Mouse (Mus musculus): Measurements from ENCODE around the gene Gsk3a. TPM values are rescaled to one million over a fixed set of nuclear protein-coding genes. Genes with fewer than 3 reads are reported as not detected.

Gene Gsk3a
- polyA plus RNA-seq, 1 experiment from 2014 or later: 14.3 TPM

GRCm38 (mm10) chr7:25178317-25178716 lies 59.3 kb downstream of the Gsk3a start:
- Histone ChIP-seq H3K4me3 (ENCODE audit: low read depth, low read length) (peak overlapping the region; percentile 49), H3K27ac (replicated peaks; ENCODE audit: low read depth, low read length) (no peak overlapping the region), H3K36me3 (ENCODE audit: control insufficient read depth, insufficient read depth, low read length) (no peaks in the 10 kb centered on the region), H3K9me3 (ENCODE audit: control insufficient read depth, low read length) (no peaks in the 10 kb centered on the region), H3K27me3 (replicated peaks; ENCODE audit: control insufficient read depth, insufficient read depth, low read length) (peaks cover 75% of the 10 kb centered on the region), H3K4me1 (ENCODE audit: control insufficient read depth, insufficient read depth, low read length) (peaks cover 5% of the 10 kb centered on the region; the same call in 1 of the 2 replicates), H3K4me2 (ENCODE audit: low read depth, low read length) (peak overlapping the region; percentile 87), H3K9ac (ENCODE audit: low read depth, low read length) (peak overlapping the region; percentile 56; the same call in 1 of the 2 replicates)
- 0% methylated on average over 15 of the region's 17 CpGs for WGBS
- DNase-seq (ENCODE audit: low spot score) (no peak), ATAC-seq (ENCODE audit: low read depth) (no peak)

Small RNAs within 50 kb of the gene (microRNA-seq; reads per million reads assigned to microRNA genes)
- gene Mir7048 (ENCODE audit: borderline number of aligned reads): not detected

Other genes starting within 250 kb of the Gsk3a start
- 7.2 and 9.0 TPM in 2 replicates for gene Atp1a3, start 231.9 kb downstream of the Gsk3a start, polyA plus RNA-seq (2014; fragmentation: Nextera tagmentation; extraction: Ambion mirVana)
- gene Grik5, start 165.5 kb downstream of the Gsk3a start, polyA plus RNA-seq (2014; fragmentation: Nextera tagmentation; extraction: Ambion mirVana): 7.0 and 8.3 TPM in 2 replicates
- 24.1 and 25.2 TPM in 2 replicates for gene Zfp574, start 165.3 kb downstream of the Gsk3a start, polyA plus RNA-seq (2014; fragmentation: Nextera tagmentation; extraction: Ambion mirVana)
- gene Pou2f2, start 58.1 kb downstream of the Gsk3a start, polyA plus RNA-seq (2014; fragmentation: Nextera tagmentation; extraction: Ambion mirVana): 1.5 TPM in 2 replicates
- gene Dedd2, start 17.2 kb downstream of the Gsk3a start, polyA plus RNA-seq (2014; fragmentation: Nextera tagmentation; extraction: Ambion mirVana): 8.3 and 9.4 TPM in 2 replicates
- gene Zfp526, start 16.4 kb downstream of the Gsk3a start, polyA plus RNA-seq (2014; fragmentation: Nextera tagmentation; extraction: Ambion mirVana): 4.1 and 4.4 TPM in 2 replicates
- gene Erf, start 12.9 kb upstream of the Gsk3a start, polyA plus RNA-seq (2014; fragmentation: Nextera tagmentation; extraction: Ambion mirVana): 23.3 and 26.0 TPM in 2 replicates
- gene Cic, start 29.9 kb upstream of the Gsk3a start, polyA plus RNA-seq (2014; fragmentation: Nextera tagmentation; extraction: Ambion mirVana): 48.8 and 49.0 TPM in 2 replicates
- gene Pafah1b3, start 60.1 kb upstream of the Gsk3a start, polyA plus RNA-seq (2014; fragmentation: Nextera tagmentation; extraction: Ambion mirVana): 173 and 200 TPM in 2 replicates
- 0.77 and 1.3 TPM in 2 replicates for gene Prr19, start 63.6 kb upstream of the Gsk3a start, polyA plus RNA-seq (2014; fragmentation: Nextera tagmentation; extraction: Ambion mirVana)
- gene Tmem145, start 68.3 kb upstream of the Gsk3a start, polyA plus RNA-seq (2014; fragmentation: Nextera tagmentation; extraction: Ambion mirVana): 1.7 and 2.0 TPM in 2 replicates
- 15.4 and 15.8 TPM in 2 replicates for gene Megf8, start 79.3 kb upstream of the Gsk3a start, polyA plus RNA-seq (2014; fragmentation: Nextera tagmentation; extraction: Ambion mirVana)
- 17.7 and 80.3 TPM in 2 replicates for gene Cnfn, start 131.9 kb upstream of the Gsk3a start, polyA plus RNA-seq (2014; fragmentation: Nextera tagmentation; extraction: Ambion mirVana)
- gene Lipe, start 160.9 kb upstream of the Gsk3a start, polyA plus RNA-seq (2014; fragmentation: Nextera tagmentation; extraction: Ambion mirVana): 4.2 and 4.9 TPM in 2 replicates
- 0.85 and 1.9 TPM in 2 replicates for gene Cxcl17, start 175.0 kb upstream of the Gsk3a start, polyA plus RNA-seq (2014; fragmentation: Nextera tagmentation; extraction: Ambion mirVana)
- gene Ceacam1, start 239.8 kb upstream of the Gsk3a start, polyA plus RNA-seq (2014; fragmentation: Nextera tagmentation; extraction: Ambion mirVana): 2.2 and 6.3 TPM in 2 replicates

Data from embryonic facial prominence, embryonic 14.5 days (tissue).